Mouse (Mus musculus) gastrocnemius, postnatal 25 days (tissue): ENCODE results near the gene Olfr849. TPM values are rescaled to one million over a fixed set of nuclear protein-coding genes. Genes with fewer than 3 reads are reported as not detected.

Experiments
- DNase-seq: peaks from one replicate; pipeline ENCODE4 v3.0.0; 2022
- long read RNA-seq, 2 experiments: library from polyadenylated mRNA; stranded (forward); transcript quantifications; one replicate each; pipeline ENCODE4 v2.0.0; 2021
- total RNA-seq, 2 experiments: library from RNA; stranded (reverse); gene quantifications; 1 replicate in 1 of 2; 2 replicates in 1 of 2; pipeline ENCODE4 v1.2.3; 2021

Olfr849 gene
- not detected for total RNA-seq
- long read RNA-seq, experiment 1 = 0 reads
- long read RNA-seq, experiment 2 = 0 reads

DNA sequence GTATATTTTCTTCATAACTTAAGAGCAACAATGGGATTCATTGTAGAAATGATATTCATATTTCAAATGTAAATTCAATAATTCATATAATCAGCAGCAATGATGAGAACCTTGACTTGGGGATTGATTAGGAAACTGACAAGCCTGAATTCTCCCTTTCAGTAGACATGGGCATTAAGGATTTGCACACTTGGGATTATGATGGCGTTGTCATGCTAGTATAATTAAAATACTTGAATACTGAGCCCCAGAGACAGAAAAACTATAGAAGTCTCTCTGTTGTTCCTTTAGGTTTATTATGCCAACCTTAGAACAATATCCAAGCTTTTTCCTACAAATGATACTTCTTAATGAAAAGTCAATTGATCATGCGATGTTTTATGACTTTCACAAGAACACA is at the start of gene Olfr849:
TSS of gene Olfr849 (plus strand) at position 301 of the 400 bp plus-strand sequence.
- no peak for DNase-seq

GRCm38 (mm10) chr9:19478148-19478547 is 38.1 kb downstream of the Olfr849 start, which contains the start of gene Olfr850:
Gene Olfr850 (minus strand): TSS chr9:19478248.
- DNase-seq = no peak

GRCm38 (mm10) chr9:19492995-19493394 is 52.9 kb downstream of the Olfr849 start, which contains the start of gene Olfr851:
Gene Olfr851 (plus strand): TSS chr9:19493295.
- no peak for DNase-seq

Other genes with a start within 250 kb of the Olfr849 start
- gene Olfr843, start 188.3 kb upstream of the Olfr849 start, total RNA-seq = not detected
- gene Olfr844, start 123.9 kb upstream of the Olfr849 start, total RNA-seq = not detected
- gene Olfr845, start 103.8 kb upstream of the Olfr849 start, total RNA-seq = not detected
- gene Olfr846, start 76.3 kb upstream of the Olfr849 start, total RNA-seq = not detected
- not detected for gene Olfr847, start 61.6 kb upstream of the Olfr849 start, total RNA-seq
- gene Olfr850, start 38.0 kb downstream of the Olfr849 start, total RNA-seq = not detected
- not detected for gene Olfr851, start 53.0 kb downstream of the Olfr849 start, total RNA-seq
- gene Olfr853, start 100.8 kb downstream of the Olfr849 start, total RNA-seq = not detected
- not detected for gene Olfr854, start 127.1 kb downstream of the Olfr849 start, total RNA-seq
- gene Olfr855, start 142.4 kb downstream of the Olfr849 start, total RNA-seq = not detected
- 10 to 100 TPM in 1 of 2 experiments, 1 to 10 TPM in 1; 9.9 to 11.1 TPM for gene Zfp317, start 181.8 kb downstream of the Olfr849 start, total RNA-seq